Mouse (Mus musculus): ENCODE measurements around the gene Prmt9.

The Prmt9 gene

GRCm38 (mm10) chr8:77549121-77549706 lies at the start of gene Prmt9:
Gene Prmt9 (plus strand): TSS chr8:77549397.
- DNase-seq (ENCODE audit: low read depth, low spot score): peak; percentile 71

- no peak for DNase-seq (ENCODE audit: low read depth, low spot score)
Measured at GRCm38 (mm10) chr8:77500264-77500663, 48.9 kb upstream of the Prmt9 start.

- no peak for DNase-seq (ENCODE audit: low read depth, low spot score)
Measured at GRCm38 (mm10) chr8:77501131-77501530, 48.1 kb upstream of the Prmt9 start.

GRCm38 (mm10) chr8:77502547-77502946 lies 46.6 kb upstream of the Prmt9 start:
- no peak for DNase-seq (ENCODE audit: low read depth, low spot score)

GRCm38 (mm10) chr8:77506539-77506938 lies 42.7 kb upstream of the Prmt9 start:
- DNase-seq (ENCODE audit: low read depth, low spot score): no peak

GRCm38 (mm10) chr8:77507510-77508035 lies 41.6 kb upstream of the Prmt9 start:
- DNase-seq (ENCODE audit: low read depth, low spot score): no peak

- DNase-seq (ENCODE audit: low read depth, low spot score): no peak
Measured at GRCm38 (mm10) chr8:77509044-77509443, 40.2 kb upstream of the Prmt9 start.

GRCm38 (mm10) chr8:77510426-77510825 lies 38.8 kb upstream of the Prmt9 start:
- DNase-seq (ENCODE audit: low read depth, low spot score): no peak

GRCm38 (mm10) chr8:77511750-77512493 lies 37.3 kb upstream of the Prmt9 start:
- no peak for DNase-seq (ENCODE audit: low read depth, low spot score)

GRCm38 (mm10) chr8:77515201-77515600 lies 34.0 kb upstream of the Prmt9 start:
- no peak for DNase-seq (ENCODE audit: low read depth, low spot score)

GRCm38 (mm10) chr8:77515786-77516185 lies 33.4 kb upstream of the Prmt9 start:
- DNase-seq (ENCODE audit: low read depth, low spot score): no peak

- DNase-seq (ENCODE audit: low read depth, low spot score): peak; percentile 14
Measured at GRCm38 (mm10) chr8:77516845-77517244, 32.4 kb upstream of the Prmt9 start.

GRCm38 (mm10) chr8:77517301-77518200 lies 31.6 kb upstream of the Prmt9 start, which contains the start of gene Arhgap10:
Gene Arhgap10 (minus strand): TSS chr8:77517953.
- DNase-seq (ENCODE audit: low read depth, low spot score): peak; percentile 61

GRCm38 (mm10) chr8:77518201-77519115 lies 30.7 kb upstream of the Prmt9 start:
- no peak for DNase-seq (ENCODE audit: low read depth, low spot score)

GRCm38 (mm10) chr8:77520601-77521000 lies 28.6 kb upstream of the Prmt9 start:
- no peak for DNase-seq (ENCODE audit: low read depth, low spot score)

- DNase-seq (ENCODE audit: low read depth, low spot score): no peak
Measured at GRCm38 (mm10) chr8:77521028-77521785, 28.0 kb upstream of the Prmt9 start.

GRCm38 (mm10) chr8:77522984-77523383 lies 26.2 kb upstream of the Prmt9 start:
- no peak for DNase-seq (ENCODE audit: low read depth, low spot score)

- no peak for DNase-seq (ENCODE audit: low read depth, low spot score)
Measured at GRCm38 (mm10) chr8:77524018-77524615, 25.1 kb upstream of the Prmt9 start.

GRCm38 (mm10) chr8:77524906-77525305 lies 24.3 kb upstream of the Prmt9 start:
- DNase-seq (ENCODE audit: low read depth, low spot score): no peak

- no peak for DNase-seq (ENCODE audit: low read depth, low spot score)
Measured at GRCm38 (mm10) chr8:77526130-77526529, 23.1 kb upstream of the Prmt9 start.

All from WW6 (cell line).